In the genomic region with DNA sequence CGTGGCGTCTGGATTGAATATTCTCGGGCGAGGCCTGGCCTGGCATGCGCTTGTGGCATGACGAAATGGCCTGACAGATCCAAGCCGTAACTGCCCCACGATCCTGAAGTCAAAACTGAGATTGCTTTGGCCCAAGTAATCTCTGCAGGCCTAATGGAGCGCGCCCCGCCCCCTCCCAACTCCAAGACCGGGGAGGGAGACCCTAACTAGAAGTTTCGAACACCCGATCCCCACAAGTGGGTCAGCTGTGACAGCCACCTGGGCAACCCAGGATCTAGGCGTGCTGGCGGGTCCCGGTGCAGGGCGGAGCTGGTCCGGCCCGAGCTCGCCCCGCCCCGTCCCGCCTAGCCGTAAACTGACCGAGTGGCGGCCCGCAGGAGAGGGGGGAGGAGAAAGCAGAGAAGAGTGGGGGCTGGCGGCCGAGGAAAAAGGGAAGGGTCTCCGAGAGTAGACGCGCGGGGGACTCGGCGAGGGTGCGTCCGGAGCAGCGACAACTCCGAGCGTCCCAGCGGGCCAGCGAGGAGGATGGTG, we compare ENCODE assay signal across 8 mouse cellular contexts. TPM values are rescaled to one million over a fixed set of nuclear protein-coding genes. Genes with fewer than 3 reads are reported as not detected.
A peak's percentile ranks its signal among the peaks of the same experiment; 100 is the strongest.
DNase-seq lines count a peak whose midpoint lies in the region; ATAC-seq and TF ChIP-seq lines count a peak whose summit lies in the region.

A gene (plus strand): TSS at position 365 of the 531 bp plus-strand sequence.

- WGBS in embryonic facial prominence, embryonic 10.5 days = under 1% methylated on average over 43 of the region's 43 CpGs
- 2% methylated on average over 42 of the region's 43 CpGs for WGBS in heart, adult 2 months
- WGBS in limb, embryonic 11.5 days = under 1% methylated on average over 34 of the region's 43 CpGs
- WGBS in midbrain, embryonic 10.5 days = under 1% methylated on average over 43 of the region's 43 CpGs
- WGBS in stomach, embryonic 16.5 days = under 1% methylated on average over 41 of the region's 43 CpGs

- TF ChIP-seq CTCF in heart, adult 2 months (IDR thresholded peaks at IDR 0.05) = no peak

- H3K27ac ChIP-seq in embryonic facial prominence, embryonic 10.5 days (replicated peaks) = peak within 1 kb of the TSS; percentile 95
- H3K27ac ChIP-seq in heart, adult 2 months = peak within 1 kb of the TSS; percentile 92
- peak within 1 kb of the TSS; percentile 68 for H3K27ac ChIP-seq in limb, embryonic 11.5 days (replicated peaks; ENCODE audit: low read depth, low read length)
- H3K27ac ChIP-seq in midbrain, embryonic 10.5 days (replicated peaks) = peak within 1 kb of the TSS; percentile 86
- peak within 1 kb of the TSS; percentile 89 for H3K27ac ChIP-seq in stomach, embryonic 16.5 days (ENCODE audit: low read length)

- H3K79me2 ChIP-seq in heart, adult 2 months (replicated peaks; ENCODE audit: control insufficient read depth, insufficient read depth, low read length) = no peaks in the 10 kb centered on the region

- no peak for TF ChIP-seq EP300 in heart, adult 2 months (IDR thresholded peaks at IDR 0.05; ENCODE audit: insufficient read depth, low read depth, low read length)

- peak; percentile 78 for ATAC-seq in limb, embryonic 11.5 days (ENCODE audit: insufficient number of reproducible peaks, low FRiP score, low TSS enrichment, low read depth)
- ATAC-seq in stomach, embryonic 16.5 days (ENCODE audit: insufficient read depth, low FRiP score) = peak; percentile 88

- peaks cover 68% of the 10 kb centered on the region for H3K4me1 ChIP-seq in embryonic facial prominence, embryonic 10.5 days
- peaks cover 6% of the 10 kb centered on the region for H3K4me1 ChIP-seq in heart, adult 2 months (ENCODE audit: control insufficient read depth, insufficient read depth, low read length)
- peaks cover 25% of the 10 kb centered on the region for H3K4me1 ChIP-seq in limb, embryonic 11.5 days (ENCODE audit: control insufficient read depth, insufficient read depth, low read length)
- H3K4me1 ChIP-seq in midbrain, embryonic 10.5 days = peaks cover 50% of the 10 kb centered on the region
- peaks cover 31% of the 10 kb centered on the region for H3K4me1 ChIP-seq in stomach, embryonic 16.5 days (ENCODE audit: control insufficient read depth, insufficient read depth, low read length)

- TF ChIP-seq POLR2A in heart, adult 2 months (IDR thresholded peaks at IDR 0.05; ENCODE audit: insufficient read depth, low read depth, low read length) = peak; percentile 48; the same call in 1 of the 2 replicates

- H3K9ac ChIP-seq in heart, adult 2 months (ENCODE audit: low read depth, low read length) = peak within 1 kb of the TSS; percentile 91
- peak within 1 kb of the TSS; percentile 89 for H3K9ac ChIP-seq in limb, embryonic 11.5 days (ENCODE audit: low read length)
- H3K9ac ChIP-seq in stomach, embryonic 16.5 days (ENCODE audit: low read length) = peak within 1 kb of the TSS; percentile 91

- no peaks in the 10 kb centered on the region for H3K9me3 ChIP-seq in embryonic facial prominence, embryonic 10.5 days
- H3K9me3 ChIP-seq in limb, embryonic 11.5 days (ENCODE audit: control insufficient read depth, low read length) = no peaks in the 10 kb centered on the region
- H3K9me3 ChIP-seq in midbrain, embryonic 10.5 days (replicated peaks) = no peaks in the 10 kb centered on the region
- no peaks in the 10 kb centered on the region for H3K9me3 ChIP-seq in stomach, embryonic 16.5 days (replicated peaks; ENCODE audit: control insufficient read depth, low read length)

- H3K27me3 ChIP-seq in embryonic facial prominence, embryonic 10.5 days (replicated peaks; ENCODE audit: low read depth, poor library complexity, severe bottlenecking) = peaks cover 40% of the 10 kb centered on the region
- no peaks in the 10 kb centered on the region for H3K27me3 ChIP-seq in heart, adult 2 months (ENCODE audit: control insufficient read depth, insufficient read depth, low read length)
- H3K27me3 ChIP-seq in limb, embryonic 11.5 days (ENCODE audit: control insufficient read depth, insufficient read depth, low read length) = no peaks in the 10 kb centered on the region
- peaks cover 68% of the 10 kb centered on the region for H3K27me3 ChIP-seq in midbrain, embryonic 10.5 days (ENCODE audit: low read depth, poor library complexity, severe bottlenecking)
- H3K27me3 ChIP-seq in stomach, embryonic 16.5 days (ENCODE audit: control insufficient read depth, insufficient read depth, low read length) = no peaks in the 10 kb centered on the region

- H3K4me2 ChIP-seq in limb, embryonic 11.5 days (ENCODE audit: low read depth, severe bottlenecking) = peak within 1 kb of the TSS; percentile 76
- peak within 1 kb of the TSS; percentile 77 for H3K4me2 ChIP-seq in stomach, embryonic 16.5 days (ENCODE audit: low read depth, low read length)

- peak within 1 kb of the TSS; percentile 93 for H3K4me3 ChIP-seq in embryonic facial prominence, embryonic 10.5 days
- H3K4me3 ChIP-seq in heart, adult 2 months = peak within 1 kb of the TSS; percentile 97
- H3K4me3 ChIP-seq in limb, embryonic 11.5 days (ENCODE audit: low read depth, low read length) = peak within 1 kb of the TSS; percentile 97
- peak within 1 kb of the TSS; percentile 87 for H3K4me3 ChIP-seq in midbrain, embryonic 10.5 days
- peak within 1 kb of the TSS; percentile 86 for H3K4me3 ChIP-seq in stomach, embryonic 16.5 days (replicated peaks; ENCODE audit: low read length)

- peak; percentile 24 for DNase-seq in thymus, postnatal 14 days
- DNase-seq in thymus, postnatal 10 days (ENCODE audit: low spot score in 2 of 2) = no peak
- DNase-seq in embryonic facial prominence, embryonic 10.5 days (ENCODE audit: low spot score) = peak; percentile 88
- peak; percentile 89 to 90 for DNase-seq in heart, adult 2 months
- peak; percentile 90 for DNase-seq in kidney, adult 18-20 months
- DNase-seq in limb, embryonic 11.5 days (ENCODE audit: low spot score) = peak; percentile 87
- peak; percentile 78 for DNase-seq in midbrain, embryonic 10.5 days (ENCODE audit: low spot score)

- intact Hi-C loops in heart, adult 2 months (cut with DNase I) = loop anchor here (5.0 kb wide), 1 partner anchor 283 kb away; no protein-coding TSS in a partner anchor

- no peaks in the 10 kb centered on the region for H3K36me3 ChIP-seq in embryonic facial prominence, embryonic 10.5 days (replicated peaks)
- H3K36me3 ChIP-seq in heart, adult 2 months (ENCODE audit: control insufficient read depth, insufficient read depth, low read length) = no peaks in the 10 kb centered on the region
- no peaks in the 10 kb centered on the region for H3K36me3 ChIP-seq in limb, embryonic 11.5 days (ENCODE audit: control insufficient read depth, insufficient read depth, low read length)
- H3K36me3 ChIP-seq in midbrain, embryonic 10.5 days = no peaks in the 10 kb centered on the region
- H3K36me3 ChIP-seq in stomach, embryonic 16.5 days (ENCODE audit: control insufficient read depth, insufficient read depth, low read length) = no peaks in the 10 kb centered on the region

RNA-seq across cellular contexts. Expression of the gene that starts here (rescaled TPM):
- 62.1 and 64.1 TPM in 2 replicates for polyA plus RNA-seq in embryonic facial prominence, embryonic 10.5 days (2016; fragmentation: Nextera tagmentation; extraction: Ambion mirVana)
- 10 to 100 TPM; 83.2 to 95.3 TPM for total RNA-seq in heart, adult 2 months (2021)
- 95.7 and 123 TPM in 2 replicates for polyA plus RNA-seq in heart, adult 2 months (2012; rRNA removed)
- polyA plus RNA-seq in limb, embryonic 11.5 days (2014; fragmentation: Nextera tagmentation; extraction: Ambion mirVana) = 64.9 and 65.8 TPM in 2 replicates
- 9.0 and 13.6 TPM in 2 replicates for polyA plus RNA-seq in midbrain, embryonic 10.5 days (2016; fragmentation: Nextera tagmentation; extraction: Ambion mirVana)
- polyA plus RNA-seq in stomach, embryonic 16.5 days (2015; fragmentation: Nextera tagmentation; extraction: Ambion mirVana) = 15.0 and 15.2 TPM in 2 replicates

Comparison
In these comparisons a context has a peak if more than half of its experiments do, and no peak if none do; other contexts are left out.
1. DNase-seq: peak in thymus, postnatal 14 days (single experiment), embryonic facial prominence, embryonic 10.5 days (single experiment), heart, adult 2 months (2 of 2), kidney, adult 18-20 months (single experiment), limb, embryonic 11.5 days (single experiment) and midbrain, embryonic 10.5 days (single experiment); none in thymus, postnatal 10 days (0 of 2).
2. Peak in every context shown above with its lines, with median percentiles within 50 percentile points of each other: H3K27ac ChIP-seq, H3K4me3 ChIP-seq and H3K9ac ChIP-seq.